Mouse (Mus musculus) lung, embryonic 15.5 days (tissue): ENCODE measurements around the gene Borcs5. TPM values are rescaled to one million over a fixed set of nuclear protein-coding genes. Genes with fewer than 3 reads are reported as not detected.

Source experiments
- ATAC-seq: fragments of 200-750 bp; cut with Nextera tagmentation; 2 replicates; pipeline ENCODE4 v1.8.0; 2017; ENCODE audit warnings: moderate number of reproducible peaks, borderline replicate concordance; ENCODE audit not compliant: low FRiP score, low TSS enrichment; ENCODE audit errors: extremely low read depth
- H3K27ac ChIP-seq: fragments of 300-500 bp; sonication (generic); 2 replicates; pipeline ENCODE4 v1.5.1; 2015; ENCODE audit warnings: moderate library complexity, mild to moderate bottlenecking, inconsistent platforms
- H3K27me3 ChIP-seq: fragments of 300-500 bp; sonication (generic); 2 replicates; pipeline ENCODE4 v1.6.1; 2015; ENCODE audit warnings: inconsistent platforms
- H3K36me3 ChIP-seq: fragments of 300-500 bp; sonication (generic); 2 replicates; pipeline ENCODE4 v1.6.1; 2015; ENCODE audit warnings: inconsistent platforms
- H3K4me1 ChIP-seq: fragments of 300-500 bp; sonication (generic); 2 replicates; pipeline ENCODE4 v1.6.1; 2015; ENCODE audit warnings: inconsistent platforms
- H3K4me2 ChIP-seq: fragments of 300-500 bp; sonication (generic); 2 replicates; pipeline ENCODE4 v1.6.1; 2015; ENCODE audit warnings: inconsistent platforms, mild to moderate bottlenecking, moderate library complexity
- H3K4me3 ChIP-seq: fragments of 300-500 bp; sonication (generic); 2 replicates; pipeline ENCODE4 v1.5.1; 2015; ENCODE audit warnings: mild to moderate bottlenecking, inconsistent platforms
- H3K9ac ChIP-seq: fragments of 300-500 bp; sonication (generic); 2 replicates; pipeline ENCODE4 v1.6.1; 2015; ENCODE audit warnings: inconsistent platforms
- H3K9me3 ChIP-seq: fragments of 300-500 bp; sonication (generic); 2 replicates; pipeline ENCODE4 v1.6.1; 2016; ENCODE audit warnings: inconsistent platforms
- WGBS: fragments of 180-500 bp; shearing (Covaris S2); methylation state at CpG from one replicate; pipeline ENCODE4 v1.1.7; 2015; 5-methylcytosine and 5-hydroxymethylcytosine counted together
- polyA plus RNA-seq: library from polyadenylated mRNA; unstranded; fragments of >200 nt; fragmentation: Nextera tagmentation; extraction: Ambion mirVana; gene quantifications from 2 replicates; pipeline ENCODE4 v1.2.1, GENCODE M21; 2015

The Borcs5 gene
- polyA plus RNA-seq, 1 experiment from 2014 or later, result 15.9 TPM

GRCm38 (mm10) chr6:134753412-134753811 lies 114.1 kb downstream of the Borcs5 start:
- 89% methylated on average over 4 of the region's 4 CpGs for WGBS
- no peak overlapping the region for H3K27ac ChIP-seq

GRCm38 (mm10) chr6:134753858-134754257 lies 114.5 kb downstream of the Borcs5 start:
- no peak for ATAC-seq
- H3K4me3 ChIP-seq, result no peak overlapping the region
- WGBS, result 89% methylated on average over 11 of the region's 11 CpGs

More at GRCm38 (mm10) chr6:134753412-134753811, 114.1 kb downstream of the Borcs5 start:
- Histone ChIP-seq H3K4me3 (no peak overlapping the region), H3K27me3 (no peaks in the 10 kb centered on the region), H3K9ac (no peak overlapping the region), H3K9me3 (no peaks in the 10 kb centered on the region), H3K36me3 (peaks cover 4% of the 10 kb centered on the region; the same call in 1 of the 2 replicates), H3K4me1 (no peaks in the 10 kb centered on the region), H3K4me2 (no peak overlapping the region)
- no peak for ATAC-seq

GRCm38 (mm10) chr6:134756058-134756457 lies 116.7 kb downstream of the Borcs5 start:
- 87% methylated on average over 4 of the region's 4 CpGs for WGBS
- Histone ChIP-seq H3K27ac (no peak overlapping the region), H3K4me3 (no peak overlapping the region), H3K36me3 (peaks cover 4% of the 10 kb centered on the region; the same call in 1 of the 2 replicates), H3K9me3 (no peaks in the 10 kb centered on the region), H3K9ac (no peak overlapping the region), H3K4me2 (no peak overlapping the region), H3K4me1 (no peaks in the 10 kb centered on the region), H3K27me3 (no peaks in the 10 kb centered on the region)
- no peak for ATAC-seq

More at GRCm38 (mm10) chr6:134753858-134754257, 114.5 kb downstream of the Borcs5 start:
- H3K27ac ChIP-seq, result no peak overlapping the region
- no peaks in the 10 kb centered on the region for H3K4me1 ChIP-seq
- H3K4me2 ChIP-seq, result no peak overlapping the region
- peaks cover 4% of the 10 kb centered on the region; the same call in 1 of the 2 replicates for H3K36me3 ChIP-seq
- no peaks in the 10 kb centered on the region for H3K27me3 ChIP-seq
- H3K9ac ChIP-seq, result no peak overlapping the region
- H3K9me3 ChIP-seq, result no peaks in the 10 kb centered on the region

Other genes starting within 250 kb of the Borcs5 start
- 3.8 and 4.5 TPM in 2 replicates for gene Bcl2l14, start 243.2 kb upstream of the Borcs5 start, polyA plus RNA-seq
- 22.3 and 24.7 TPM in 2 replicates for gene Lrp6, start 72.5 kb upstream of the Borcs5 start, polyA plus RNA-seq
- 6.1 and 7.4 TPM in 2 replicates for gene Mansc1, start 7.0 kb upstream of the Borcs5 start, polyA plus RNA-seq
- 10.5 and 11.6 TPM in 2 replicates for gene Dusp16, start 153.1 kb downstream of the Borcs5 start, polyA plus RNA-seq
- gene Crebl2, start 190.6 kb downstream of the Borcs5 start, polyA plus RNA-seq, result 2.0 and 2.6 TPM in 2 replicates